Mouse (Mus musculus): ENCODE data around the gene Abca9. TPM values are rescaled to one million over a fixed set of nuclear protein-coding genes. Genes with fewer than 3 reads are reported as not detected.

Gene Abca9
- polyA plus RNA-seq, 1 experiment from 2014 or later = 0.92 TPM

DNA sequence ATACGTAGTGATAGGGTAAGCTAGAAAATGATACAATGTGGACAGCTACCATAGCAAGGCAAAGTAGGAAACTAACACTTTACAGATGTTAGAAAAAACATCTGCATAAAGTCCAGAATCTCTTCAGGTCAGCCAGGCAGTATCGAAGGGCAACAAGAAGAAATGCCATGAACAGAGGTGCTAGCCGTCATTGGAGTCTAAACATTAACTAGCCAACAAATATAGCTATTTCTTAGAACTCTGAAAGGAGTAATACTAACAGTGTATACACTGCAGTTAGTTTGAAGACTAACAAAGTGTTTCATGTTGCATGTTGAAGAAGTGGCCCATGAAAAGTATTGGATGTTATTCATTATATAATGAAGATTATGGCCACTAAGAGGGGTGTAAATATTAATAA lies 95.8 kb downstream of the Abca9 start:
- no peaks in the 10 kb centered on the region for H3K27me3 ChIP-seq
- no peak for ATAC-seq
- TF ChIP-seq CTCF (IDR thresholded peaks at IDR 0.05) = no peak
- CTCF ChIA-PET = interaction anchor here (1.2 kb wide), 1 partner anchor 17 kb away, joined by 3 read pairs; no protein-coding TSS in a partner anchor
- POLR2A ChIA-PET = interaction anchor here (0.6 kb wide), 1 partner anchor 21 kb away, joined by 3 read pairs; no protein-coding TSS in a partner anchor
- no peak for DNase-seq (ENCODE audit: low read depth, low spot score)
- in situ Hi-C loops (cut with MboI; ENCODE audit: low pct_unique_long_range_greater_than_20kb) = no loop called here

DNA sequence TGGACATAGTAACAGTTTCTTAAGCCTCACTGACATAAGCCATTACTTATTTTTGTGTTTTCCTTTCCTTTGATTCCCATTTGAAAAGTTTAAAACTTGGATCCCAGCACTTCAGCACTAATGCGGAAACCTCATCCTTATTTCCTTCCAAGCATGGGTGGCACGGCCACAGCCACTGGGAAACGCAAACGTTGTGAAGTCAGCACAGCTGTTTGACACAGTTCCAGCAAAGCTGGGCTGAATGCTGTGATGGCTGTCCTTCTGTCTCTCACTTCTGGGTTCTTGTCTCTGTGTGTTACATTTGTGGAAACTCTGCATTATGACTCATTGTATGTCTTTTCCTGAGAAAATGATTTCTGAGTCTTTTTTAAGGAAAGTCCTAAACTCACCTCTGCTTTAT lies 107.0 kb downstream of the Abca9 start:
- ATAC-seq (no peak), DNase-seq (ENCODE audit: low read depth, low spot score) (no peak)
- POLR2A ChIA-PET = no interaction called here
- in situ Hi-C loops (cut with MboI; ENCODE audit: low pct_unique_long_range_greater_than_20kb) = no loop called here
- TF ChIP-seq CTCF (IDR thresholded peaks at IDR 0.05) = no peak
- CTCF ChIA-PET = no interaction called here
- no peaks in the 10 kb centered on the region for H3K27me3 ChIP-seq

- POLR2A ChIA-PET = no interaction called here
- no peak for ATAC-seq
- CTCF ChIA-PET = interaction anchor here (1.6 kb wide), 1 partner anchor 13 kb away, joined by 5 read pairs; no protein-coding TSS in a partner anchor
These were observed 107.9 kb downstream of the Abca9 start for GRCm38 (mm10) chr11:110060127-110060526.

DNA sequence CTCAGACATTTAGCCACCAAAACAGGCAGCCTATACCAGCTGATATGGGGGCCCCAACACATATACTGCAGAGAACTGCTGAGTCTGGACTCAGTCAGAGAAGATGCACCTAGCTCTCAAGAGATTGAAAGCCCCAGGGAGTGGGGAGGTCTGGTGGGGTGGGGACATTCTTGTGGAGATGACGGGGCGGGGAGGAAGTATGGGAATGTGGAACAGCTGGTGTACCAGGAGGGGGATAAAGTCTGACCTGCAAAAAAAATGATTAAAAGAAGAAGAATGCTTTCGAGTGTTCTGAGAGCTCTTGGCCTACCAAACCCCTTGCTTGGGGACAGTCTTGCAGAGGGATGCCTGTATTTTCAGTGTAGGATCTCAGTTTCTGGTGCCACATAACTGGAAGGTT lies 114.3 kb downstream of the Abca9 start:
- CTCF ChIA-PET = no interaction called here
- DNase-seq (ENCODE audit: low read depth, low spot score) = no peak
- no peak for ATAC-seq
- POLR2A ChIA-PET = no interaction called here
- no peak for TF ChIP-seq CTCF (IDR thresholded peaks at IDR 0.05)
- in situ Hi-C loops (cut with MboI; ENCODE audit: low pct_unique_long_range_greater_than_20kb) = no loop called here
- no peaks in the 10 kb centered on the region for H3K27me3 ChIP-seq

More at GRCm38 (mm10) chr11:110060127-110060526, 107.9 kb downstream of the Abca9 start:
- no peak for TF ChIP-seq CTCF (IDR thresholded peaks at IDR 0.05)
- in situ Hi-C loops (cut with MboI; ENCODE audit: low pct_unique_long_range_greater_than_20kb) = no loop called here
- no peaks in the 10 kb centered on the region for H3K27me3 ChIP-seq
- DNase-seq (ENCODE audit: low read depth, low spot score) = no peak

Other genes with a start within 250 kb of the Abca9 start
- gene Abca8b, start 172.4 kb downstream of the Abca9 start, polyA plus RNA-seq (2021) = 1.8 TPM
- 0.23 TPM for gene Abca8a, start 72.2 kb downstream of the Abca9 start, polyA plus RNA-seq (2021)
- gene Abca6, start 83.6 kb upstream of the Abca9 start, polyA plus RNA-seq (2021) = not detected
- 4.8 TPM for gene Abca5, start 169.5 kb upstream of the Abca9 start, polyA plus RNA-seq (2021)
- 14.3 TPM for gene Map2k6, start 230.9 kb upstream of the Abca9 start, polyA plus RNA-seq (2021)